Mouse (Mus musculus) midbrain, embryonic 16.5 days (tissue): Measurements from ENCODE around the gene Snd1. TPM values are rescaled to one million over a fixed set of nuclear protein-coding genes. Genes with fewer than 3 reads are reported as not detected.
A peak's percentile ranks its signal among the peaks of the same experiment; 100 is the strongest.

Experiments used
- ATAC-seq: fragments of 200-750 bp; cut with Nextera tagmentation; 2 replicates; pipeline ENCODE4 v1.8.0; 2017; ENCODE audit warnings: moderate TSS enrichment
- H3K27ac ChIP-seq: fragments of 300-500 bp; sonication (generic); 2 replicates; pipeline ENCODE4 v1.5.1; 2014; ENCODE audit warnings: mild to moderate bottlenecking, low read length, mixed read lengths
- H3K27me3 ChIP-seq: fragments of 300-500 bp; sonication (generic); 2 replicates; pipeline ENCODE4 v1.6.1; 2014; ENCODE audit warnings: low read depth, low read length, mixed read lengths; ENCODE audit not compliant: control insufficient read depth, insufficient read depth
- H3K36me3 ChIP-seq: fragments of 300-500 bp; sonication (generic); 2 replicates; pipeline ENCODE4 v1.6.1; 2014; ENCODE audit warnings: mild to moderate bottlenecking, low read length, moderate library complexity, mixed read lengths; ENCODE audit not compliant: control insufficient read depth, insufficient read depth
- H3K4me1 ChIP-seq: fragments of 300-500 bp; sonication (generic); 2 replicates; pipeline ENCODE4 v1.6.1; 2014; ENCODE audit warnings: mild to moderate bottlenecking, low read length, mixed read lengths; ENCODE audit not compliant: control insufficient read depth, insufficient read depth
- H3K4me2 ChIP-seq: fragments of 300-500 bp; sonication (generic); 2 replicates; pipeline ENCODE4 v1.6.1; 2014; ENCODE audit warnings: mild to moderate bottlenecking, low read length, mixed read lengths
- H3K4me3 ChIP-seq: fragments of 300-500 bp; sonication (generic); 2 replicates; pipeline ENCODE4 v1.5.1; 2014; ENCODE audit warnings: low read depth, mild to moderate bottlenecking, low read length, moderate library complexity, mixed read lengths
- H3K9ac ChIP-seq: fragments of 300-500 bp; sonication (generic); 2 replicates; pipeline ENCODE4 v1.6.1; 2014; ENCODE audit warnings: low read depth, low read length, mixed read lengths
- H3K9me3 ChIP-seq: fragments of 300-500 bp; sonication (generic); replicated peaks from 2 replicates; pipeline ENCODE4 v1.6.1; 2014; ENCODE audit warnings: mild to moderate bottlenecking, low read length, mixed read lengths; ENCODE audit not compliant: control insufficient read depth, poor library complexity, severe bottlenecking
- WGBS: fragments of 180-500 bp; shearing (Covaris S2); extraction: QIAGEN DNeasy Blood & Tissue Kit; methylation state at CpG from one replicate; pipeline ENCODE4 v1.1.7; 2014; 5-methylcytosine and 5-hydroxymethylcytosine counted together
- polyA plus RNA-seq: library from polyadenylated mRNA; unstranded; fragments of >200 nt; fragmentation: Nextera tagmentation; extraction: Ambion mirVana; gene quantifications from 2 replicates; pipeline ENCODE4 v1.2.1, GENCODE M21; 2015

Snd1 gene
- polyA plus RNA-seq, 1 experiment from 2014 or later = 82.8 TPM

DNA sequence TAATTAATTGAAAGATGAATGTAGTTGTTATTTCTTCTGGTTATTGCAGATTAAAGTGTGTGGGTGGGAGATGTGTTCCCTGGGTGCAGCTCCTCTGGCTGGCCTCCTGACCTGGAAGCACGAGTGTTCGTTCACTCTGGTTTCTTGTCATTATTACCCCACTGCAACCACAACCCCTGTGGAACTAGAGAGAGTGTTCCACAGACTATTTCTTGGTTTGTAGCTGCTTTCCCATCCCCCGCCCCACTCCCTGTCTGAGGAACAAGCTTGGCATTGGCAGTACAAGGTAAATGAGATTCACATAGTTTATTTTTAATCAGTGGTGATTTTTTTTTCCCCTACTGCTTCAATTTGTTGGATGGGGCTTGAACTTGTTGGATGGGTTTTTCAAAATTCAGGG lies 189.8 kb downstream of the Snd1 start:
- WGBS = 57% methylated on average over 3 of the region's 3 CpGs
- H3K4me1 ChIP-seq = peaks cover 2% of the 10 kb centered on the region; the same call in 1 of the 2 replicates
- ATAC-seq = no peak
- H3K9me3 ChIP-seq = no peaks in the 10 kb centered on the region; the same call in 1 of the 2 replicates
- no peak overlapping the region for H3K4me3 ChIP-seq
- no peak overlapping the region for H3K4me2 ChIP-seq
- H3K27me3 ChIP-seq = no peaks in the 10 kb centered on the region
- H3K27ac ChIP-seq = 0 out of 2 replicates have a peak overlapping the region, but pooled peaks have one; percentile 26
- no peaks in the 10 kb centered on the region for H3K36me3 ChIP-seq
- H3K9ac ChIP-seq = no peak overlapping the region

DNA sequence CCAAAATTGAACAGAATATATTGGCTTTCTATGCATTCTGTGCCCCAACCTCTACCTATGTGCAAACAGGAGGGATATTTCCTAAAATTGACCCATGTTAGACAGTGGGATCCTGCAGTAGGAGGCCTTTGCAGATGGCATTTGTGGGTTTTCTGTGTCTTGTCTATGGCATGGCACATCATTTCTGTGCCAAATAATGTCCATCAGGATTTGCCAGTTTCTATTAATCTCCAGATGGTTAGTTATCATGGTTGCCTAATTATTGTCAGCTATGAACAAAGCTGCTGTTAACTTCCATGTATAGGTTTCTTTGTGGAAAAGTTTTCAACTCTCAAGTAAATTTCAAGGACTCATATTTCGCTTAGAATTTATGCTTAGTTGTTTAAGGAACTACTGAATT lies 192.6 kb downstream of the Snd1 start:
- 100% methylated on average over 1 of the region's 1 CpGs for WGBS
- ATAC-seq = no peak
- Histone ChIP-seq H3K36me3 (no peaks in the 10 kb centered on the region), H3K9me3 (no peaks in the 10 kb centered on the region), H3K4me2 (no peak overlapping the region), H3K4me1 (peaks cover 4% of the 10 kb centered on the region; the same call in 1 of the 2 replicates), H3K4me3 (no peak overlapping the region), H3K27ac (no peak overlapping the region), H3K27me3 (no peaks in the 10 kb centered on the region), H3K9ac (no peak overlapping the region)

GRCm38 (mm10) chr6:28669251-28669650 lies 194.3 kb downstream of the Snd1 start:
- H3K36me3 ChIP-seq = no peaks in the 10 kb centered on the region
- WGBS = 86% methylated on average over 5 of the region's 5 CpGs
- H3K9me3 ChIP-seq = no peaks in the 10 kb centered on the region
- no peak for ATAC-seq
- H3K4me1 ChIP-seq = peaks cover 4% of the 10 kb centered on the region; the same call in 1 of the 2 replicates
- no peak overlapping the region for H3K4me3 ChIP-seq
- no peaks in the 10 kb centered on the region for H3K27me3 ChIP-seq
- no peak overlapping the region for H3K27ac ChIP-seq
- no peak overlapping the region for H3K4me2 ChIP-seq
- H3K9ac ChIP-seq = no peak overlapping the region

GRCm38 (mm10) chr6:28672388-28672787 lies 197.4 kb downstream of the Snd1 start:
- WGBS = 48% methylated on average over 1 of the region's 1 CpGs
- ATAC-seq = peak; percentile 62; the same call in 1 of the 2 replicates
- H3K9me3 ChIP-seq = no peaks in the 10 kb centered on the region

DNA sequence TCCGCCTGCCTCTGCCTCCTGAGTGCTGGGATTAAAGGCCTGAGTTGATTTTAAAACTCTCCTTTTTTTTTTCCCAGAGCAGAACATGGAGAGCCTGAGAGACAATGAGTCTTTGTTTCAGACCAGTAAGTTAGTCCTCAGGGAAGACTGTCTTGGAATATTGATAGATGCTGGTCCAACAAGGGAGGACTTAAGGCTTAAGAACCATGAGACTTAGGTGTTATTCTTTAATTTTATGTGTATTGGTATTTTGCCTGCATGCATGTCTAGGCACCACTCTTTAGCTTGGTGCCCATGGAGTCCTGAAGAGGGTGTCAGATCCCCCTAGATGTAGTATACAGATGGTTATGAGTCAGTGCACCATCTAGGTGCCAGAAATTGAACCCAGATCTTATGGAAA lies 199.7 kb downstream of the Snd1 start:
- no peaks in the 10 kb centered on the region for H3K36me3 ChIP-seq
- ATAC-seq = no peak
- H3K4me3 ChIP-seq = no peak overlapping the region
- H3K27me3 ChIP-seq = no peaks in the 10 kb centered on the region
- H3K9me3 ChIP-seq = no peaks in the 10 kb centered on the region
- no peak overlapping the region for H3K27ac ChIP-seq
- H3K4me1 ChIP-seq = 0 out of 2 replicates have a peak, but pooled peaks cover 2% of the 10 kb centered on the region
- H3K9ac ChIP-seq = no peak overlapping the region
- WGBS = 91% methylated on average over 1 of the region's 1 CpGs
- H3K4me2 ChIP-seq = no peak overlapping the region

More at GRCm38 (mm10) chr6:28672388-28672787, 197.4 kb downstream of the Snd1 start:
- H3K4me3 ChIP-seq = no peak overlapping the region
- no peak overlapping the region for H3K9ac ChIP-seq
- no peaks in the 10 kb centered on the region for H3K36me3 ChIP-seq
- 0 out of 2 replicates have a peak, but pooled peaks cover 2% of the 10 kb centered on the region for H3K4me1 ChIP-seq
- no peaks in the 10 kb centered on the region for H3K27me3 ChIP-seq
- no peak overlapping the region for H3K27ac ChIP-seq
- no peak overlapping the region for H3K4me2 ChIP-seq

DNA sequence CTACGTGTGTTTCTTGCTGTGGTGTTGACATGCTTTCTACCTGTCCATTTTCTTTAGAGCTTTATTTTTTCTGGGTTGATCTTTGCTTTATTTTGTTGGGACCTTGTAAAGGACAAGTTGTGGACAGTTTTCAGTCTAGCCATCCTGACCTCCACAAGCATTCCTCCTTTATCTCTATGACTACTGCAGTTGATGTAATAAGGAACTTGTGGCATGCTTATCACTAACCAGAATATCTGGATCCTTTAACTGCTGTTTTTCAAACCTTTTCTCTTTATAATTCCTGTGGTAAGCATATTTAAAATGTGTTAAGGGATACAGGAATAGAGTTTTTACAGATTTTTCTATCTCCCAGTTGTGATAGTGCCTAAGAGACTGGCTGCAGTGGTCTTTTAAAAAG lies 204.0 kb downstream of the Snd1 start:
- ATAC-seq = no peak
- Histone ChIP-seq H3K27ac (no peak overlapping the region), H3K9me3 (no peaks in the 10 kb centered on the region), H3K4me1 (no peaks in the 10 kb centered on the region), H3K9ac (no peak overlapping the region), H3K27me3 (no peaks in the 10 kb centered on the region), H3K36me3 (no peaks in the 10 kb centered on the region), H3K4me2 (no peak overlapping the region), H3K4me3 (no peak overlapping the region)
- WGBS = 93% methylated on average over 1 of the region's 1 CpGs

DNA sequence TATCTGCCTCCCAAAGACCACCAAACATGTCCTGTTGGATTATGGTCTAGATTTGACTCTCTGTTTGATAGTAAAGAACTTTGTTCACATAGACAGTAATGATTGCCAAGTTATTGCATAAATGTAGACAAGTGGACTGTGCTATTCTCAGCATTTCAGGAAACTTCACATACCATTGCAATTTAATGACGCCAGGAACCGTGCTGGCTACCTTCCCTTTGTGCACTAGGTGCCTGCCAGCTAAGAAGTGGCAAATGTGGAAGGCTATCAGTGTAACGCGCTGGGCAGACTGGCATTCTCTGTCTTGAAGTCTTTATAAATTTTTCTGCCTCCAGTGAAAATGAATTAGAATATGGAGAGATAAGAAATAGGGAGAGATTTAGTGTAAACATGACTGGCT lies 205.6 kb downstream of the Snd1 start:
- Histone ChIP-seq H3K27me3 (no peaks in the 10 kb centered on the region), H3K27ac (no peak overlapping the region), H3K4me2 (no peak overlapping the region), H3K9ac (no peak overlapping the region), H3K4me3 (no peak overlapping the region), H3K36me3 (no peaks in the 10 kb centered on the region), H3K4me1 (no peaks in the 10 kb centered on the region), H3K9me3 (no peaks in the 10 kb centered on the region)
- 87% methylated on average over 4 of the region's 4 CpGs for WGBS
- no peak for ATAC-seq

GRCm38 (mm10) chr6:28681521-28682457 lies 206.8 kb downstream of the Snd1 start:
- Histone ChIP-seq H3K27ac (no peak overlapping the region), H3K4me1 (0 out of 2 replicates have a peak, but pooled peaks cover 2% of the 10 kb centered on the region), H3K9me3 (no peaks in the 10 kb centered on the region), H3K36me3 (no peaks in the 10 kb centered on the region), H3K9ac (no peak overlapping the region), H3K4me3 (no peak overlapping the region), H3K4me2 (no peak overlapping the region), H3K27me3 (no peaks in the 10 kb centered on the region)
- no peak for ATAC-seq
- WGBS = 91% methylated on average over 8 of the region's 8 CpGs

DNA sequence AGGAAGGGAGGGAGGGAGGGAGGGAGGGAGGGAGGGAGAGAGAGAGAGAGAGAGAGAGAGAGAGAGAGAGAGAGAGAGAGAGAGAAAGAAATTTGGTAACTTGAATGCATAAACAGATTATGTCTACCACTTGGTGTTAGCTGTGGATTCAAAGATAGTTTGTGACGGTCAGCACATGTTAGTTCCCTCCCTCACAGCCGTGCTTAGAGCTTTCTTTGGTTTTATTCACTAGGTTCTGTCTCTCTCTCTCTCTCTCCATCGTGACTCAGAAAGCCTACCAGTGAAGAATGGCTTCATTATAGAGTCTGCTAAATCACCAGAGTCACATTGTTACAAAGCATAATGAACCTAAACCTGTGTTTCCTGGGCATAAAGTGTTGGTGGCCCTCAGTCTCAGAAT lies 210.1 kb downstream of the Snd1 start:
- 0 out of 2 replicates have a peak, but pooled peaks cover 2% of the 10 kb centered on the region for H3K4me1 ChIP-seq
- WGBS = 47% methylated on average over 3 of the region's 3 CpGs
- H3K27ac ChIP-seq = no peak overlapping the region
- no peaks in the 10 kb centered on the region for H3K36me3 ChIP-seq
- H3K4me2 ChIP-seq = no peak overlapping the region
- no peak overlapping the region for H3K9ac ChIP-seq
- H3K27me3 ChIP-seq = no peaks in the 10 kb centered on the region
- ATAC-seq = no peak
- H3K4me3 ChIP-seq = no peak overlapping the region
- no peaks in the 10 kb centered on the region for H3K9me3 ChIP-seq
